Mouse (Mus musculus) small intestine, adult 2 months (tissue): ENCODE results near the gene Bdkrb1.

ENCODE experiments used
- CTCF ChIP-seq: fragments of 200-500 bp; IDR thresholded peaks from 2 replicates; pipeline ENCODE4 v1.5.1; 2012; ENCODE audit warnings: low read depth, mild to moderate bottlenecking, control low read depth, inconsistent platforms, low read length, moderate library complexity, mixed read lengths; ENCODE audit not compliant: insufficient replicate concordance, insufficient read length; ENCODE audit errors: extremely low read depth
- POLR2A ChIP-seq: fragments of 200-500 bp; IDR thresholded peaks from 2 replicates; pipeline ENCODE4 v1.6.1; 2012; ENCODE audit warnings: low read depth, mild to moderate bottlenecking, control low read depth, inconsistent platforms, low read length, moderate library complexity

GRCm38 (mm10) chr12:105598503-105598902 lies 4.4 kb upstream of the Bdkrb1 start:
- TF ChIP-seq CTCF (no peak), POLR2A (no peak)
